Mouse (Mus musculus) midbrain, embryonic 15.5 days (tissue): ENCODE measurements around the gene Bfsp2. TPM values are rescaled to one million over a fixed set of nuclear protein-coding genes. Genes with fewer than 3 reads are reported as not detected.

Experiments
- ATAC-seq: fragments of 200-750 bp; cut with Nextera tagmentation; replicated peaks from 2 replicates; pipeline ENCODE4 v1.8.0; 2017; ENCODE audit warnings: moderate TSS enrichment
- H3K27ac ChIP-seq: fragments of 300-500 bp; sonication (generic); 2 replicates; pipeline ENCODE4 v1.5.1; 2015; ENCODE audit warnings: mild to moderate bottlenecking, inconsistent platforms
- H3K27me3 ChIP-seq: fragments of 300-500 bp; sonication (generic); replicated peaks from 2 replicates; pipeline ENCODE4 v1.6.1; 2015; ENCODE audit warnings: inconsistent platforms
- H3K36me3 ChIP-seq: fragments of 300-500 bp; sonication (generic); replicated peaks from 2 replicates; pipeline ENCODE4 v1.6.1; 2015; ENCODE audit warnings: inconsistent platforms
- H3K4me1 ChIP-seq: fragments of 300-500 bp; sonication (generic); 2 replicates; pipeline ENCODE4 v1.6.1; 2015; ENCODE audit warnings: inconsistent platforms
- H3K4me2 ChIP-seq: fragments of 300-500 bp; sonication (generic); 2 replicates; pipeline ENCODE4 v1.6.1; 2015; ENCODE audit warnings: inconsistent platforms, mild to moderate bottlenecking, moderate library complexity
- H3K4me3 ChIP-seq: fragments of 300-500 bp; sonication (generic); 2 replicates; pipeline ENCODE4 v1.5.1; 2015; ENCODE audit warnings: mild to moderate bottlenecking, inconsistent platforms
- H3K9ac ChIP-seq: fragments of 300-500 bp; sonication (generic); 2 replicates; pipeline ENCODE4 v1.6.1; 2015; ENCODE audit warnings: mild to moderate bottlenecking, inconsistent platforms
- H3K9me3 ChIP-seq: fragments of 300-500 bp; sonication (generic); 2 replicates; pipeline ENCODE4 v1.6.1; 2016; ENCODE audit warnings: inconsistent platforms
- WGBS: fragments of 180-500 bp; shearing (Covaris S2); methylation state at CpG from one replicate; pipeline ENCODE4 v1.1.7; 2015; ENCODE audit warnings: mixed read lengths; 5-methylcytosine and 5-hydroxymethylcytosine counted together
- polyA plus RNA-seq: library from polyadenylated mRNA; unstranded; fragments of >200 nt; fragmentation: Nextera tagmentation; extraction: Ambion mirVana; gene quantifications from 2 replicates; pipeline ENCODE4 v1.2.1, GENCODE M21; 2015

Gene Bfsp2
- polyA plus RNA-seq, 1 experiment from 2014 or later, result 2.3 TPM

DNA sequence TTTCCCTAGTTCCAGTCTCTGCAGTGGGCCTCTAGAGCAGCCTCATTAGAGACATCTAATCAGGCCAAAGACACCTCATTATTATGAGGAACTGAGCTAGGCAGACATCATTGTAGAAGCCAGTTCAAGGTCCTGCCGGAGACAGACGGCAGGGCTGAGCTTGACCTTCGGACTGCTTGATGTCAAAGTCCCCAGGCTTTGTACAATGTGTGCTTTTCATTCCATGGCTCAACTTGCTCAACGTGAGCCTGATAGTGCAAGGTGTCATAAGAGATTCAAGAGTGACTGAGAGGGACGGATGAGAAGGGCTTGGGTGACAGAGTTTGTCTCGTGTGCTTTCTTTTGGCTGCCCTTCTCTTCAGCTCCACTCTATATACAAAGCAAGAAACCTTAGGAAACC is 4.8 kb downstream of the Bfsp2 start:
- H3K27ac ChIP-seq, result no peak overlapping the region
- peaks cover 29% of the 10 kb centered on the region for H3K4me1 ChIP-seq
- H3K4me3 ChIP-seq, result no peak overlapping the region
- no peak for ATAC-seq
- WGBS, result 78% methylated on average over 6 of the region's 6 CpGs
- no peaks in the 10 kb centered on the region for H3K9me3 ChIP-seq
- H3K4me2 ChIP-seq, result no peak overlapping the region
- H3K36me3 ChIP-seq, result no peaks in the 10 kb centered on the region
- no peaks in the 10 kb centered on the region for H3K27me3 ChIP-seq
- no peak overlapping the region for H3K9ac ChIP-seq

GRCm38 (mm10) chr9:103473915-103474688 is 6.1 kb downstream of the Bfsp2 start:
- H3K27ac ChIP-seq, result peak overlapping the region; percentile 66
- no peak overlapping the region for H3K4me3 ChIP-seq
- no peaks in the 10 kb centered on the region for H3K27me3 ChIP-seq
- no peaks in the 10 kb centered on the region for H3K36me3 ChIP-seq
- H3K9me3 ChIP-seq, result no peaks in the 10 kb centered on the region
- peak; percentile 59 for ATAC-seq
- 9% methylated on average over 13 of the region's 13 CpGs for WGBS
- H3K4me2 ChIP-seq, result peak overlapping the region; percentile 0; the same call in 1 of the 2 replicates
- H3K4me1 ChIP-seq, result peaks cover 29% of the 10 kb centered on the region
- 0 out of 2 replicates have a peak overlapping the region, but pooled peaks have one; percentile 0 for H3K9ac ChIP-seq

- H3K4me1 ChIP-seq, result peaks cover 29% of the 10 kb centered on the region
- WGBS, result 12% methylated on average over 11 of the region's 11 CpGs
- no peaks in the 10 kb centered on the region for H3K9me3 ChIP-seq
- H3K4me3 ChIP-seq, result no peak overlapping the region
- no peak for ATAC-seq
- H3K27me3 ChIP-seq, result no peaks in the 10 kb centered on the region
- H3K9ac ChIP-seq, result no peak overlapping the region
- no peaks in the 10 kb centered on the region for H3K36me3 ChIP-seq
- 0 out of 2 replicates have a peak overlapping the region, but pooled peaks have one; percentile 1 for H3K27ac ChIP-seq
- H3K4me2 ChIP-seq, result peak overlapping the region; percentile 23; the same call in 1 of the 2 replicates
Observed at GRCm38 (mm10) chr9:103471784-103472183, 8.4 kb downstream of the Bfsp2 start.

GRCm38 (mm10) chr9:103469516-103469915 is 10.7 kb downstream of the Bfsp2 start:
- 75% methylated on average over 5 of the region's 5 CpGs for WGBS
- Histone ChIP-seq H3K27ac (no peak overlapping the region), H3K4me3 (no peak overlapping the region), H3K9ac (no peak overlapping the region), H3K27me3 (no peaks in the 10 kb centered on the region), H3K36me3 (no peaks in the 10 kb centered on the region), H3K4me1 (peaks cover 35% of the 10 kb centered on the region), H3K9me3 (no peaks in the 10 kb centered on the region), H3K4me2 (no peak overlapping the region)
- ATAC-seq, result no peak

DNA sequence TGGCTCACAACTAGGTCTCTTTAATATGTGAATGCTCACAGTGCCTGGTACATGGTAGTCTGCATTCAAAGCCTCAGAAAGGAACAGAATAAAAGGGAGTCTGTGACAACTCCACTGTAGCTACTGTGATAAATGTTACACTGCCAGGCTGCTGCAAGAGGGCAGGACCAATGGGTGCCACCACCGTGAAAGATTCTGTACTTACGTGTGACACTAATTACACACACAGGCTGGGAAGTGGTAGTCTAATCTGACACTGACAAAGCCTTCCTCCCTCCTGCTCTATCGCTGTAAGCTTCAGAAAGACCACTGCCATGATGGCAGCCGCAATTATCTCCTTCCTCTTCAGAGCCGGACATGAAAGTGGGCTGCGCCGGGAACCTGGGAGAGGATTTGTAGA is 11.3 kb downstream of the Bfsp2 start:
- ATAC-seq, result no peak
- peaks cover 29% of the 10 kb centered on the region for H3K4me1 ChIP-seq
- no peak overlapping the region for H3K27ac ChIP-seq
- H3K4me2 ChIP-seq, result no peak overlapping the region
- H3K4me3 ChIP-seq, result no peak overlapping the region
- no peaks in the 10 kb centered on the region for H3K9me3 ChIP-seq
- no peak overlapping the region for H3K9ac ChIP-seq
- WGBS, result 75% methylated on average over 7 of the region's 7 CpGs
- no peaks in the 10 kb centered on the region for H3K36me3 ChIP-seq
- no peaks in the 10 kb centered on the region for H3K27me3 ChIP-seq

- H3K27ac ChIP-seq, result peak overlapping the region; percentile 76
- H3K9me3 ChIP-seq, result no peaks in the 10 kb centered on the region
- no peak overlapping the region for H3K9ac ChIP-seq
- 0 out of 2 replicates have a peak overlapping the region, but pooled peaks have one; percentile 5 for H3K4me2 ChIP-seq
- peaks cover 15% of the 10 kb centered on the region for H3K4me1 ChIP-seq
- peak; percentile 85 for ATAC-seq
- H3K36me3 ChIP-seq, result no peaks in the 10 kb centered on the region
- 10% methylated on average over 13 of the region's 13 CpGs for WGBS
- H3K4me3 ChIP-seq, result no peak overlapping the region
- no peaks in the 10 kb centered on the region for H3K27me3 ChIP-seq
Observed at GRCm38 (mm10) chr9:103465711-103466220, 14.5 kb downstream of the Bfsp2 start.

DNA sequence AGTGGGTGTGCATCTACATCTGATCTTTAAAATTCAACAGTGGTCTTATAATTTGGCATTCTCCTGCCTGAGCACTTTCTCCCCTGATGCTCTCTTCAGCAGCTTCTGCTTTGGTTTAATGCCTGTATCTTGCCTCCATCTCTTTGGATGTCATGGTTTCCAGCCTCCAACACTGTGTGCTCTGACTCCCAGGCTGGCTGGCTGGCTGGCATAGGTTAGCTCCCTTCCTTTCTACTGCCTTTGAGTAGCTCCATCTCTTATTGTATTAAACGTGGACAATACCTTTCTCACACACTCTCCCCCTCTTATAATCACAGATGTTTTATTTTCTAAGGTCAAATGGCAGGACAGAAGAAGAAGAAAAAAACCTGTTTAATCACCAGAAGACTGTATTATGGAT is 14.9 kb downstream of the Bfsp2 start:
- 8% methylated on average over 1 of the region's 1 CpGs for WGBS

GRCm38 (mm10) chr9:103463833-103464232 is 16.4 kb downstream of the Bfsp2 start:
- no peaks in the 10 kb centered on the region for H3K27me3 ChIP-seq
- 63% methylated on average over 6 of the region's 6 CpGs for WGBS
- no peak overlapping the region for H3K4me3 ChIP-seq

More for the DNA sequence above, 14.9 kb downstream of the Bfsp2 start:
- Histone ChIP-seq H3K4me3 (no peak overlapping the region), H3K4me2 (0 out of 2 replicates have a peak overlapping the region, but pooled peaks have one; percentile 5), H3K27ac (peak overlapping the region; percentile 76), H3K9me3 (no peaks in the 10 kb centered on the region), H3K9ac (no peak overlapping the region), H3K27me3 (no peaks in the 10 kb centered on the region), H3K4me1 (peaks cover 12% of the 10 kb centered on the region), H3K36me3 (no peaks in the 10 kb centered on the region)
- peak; percentile 72; the same call in 1 of the 2 replicates for ATAC-seq

GRCm38 (mm10) chr9:103459839-103460238 is 20.4 kb downstream of the Bfsp2 start:
- Histone ChIP-seq H3K27me3 (no peaks in the 10 kb centered on the region), H3K36me3 (no peaks in the 10 kb centered on the region), H3K9me3 (no peaks in the 10 kb centered on the region), H3K27ac (no peak overlapping the region), H3K4me1 (no peaks in the 10 kb centered on the region), H3K4me3 (no peak overlapping the region), H3K9ac (no peak overlapping the region), H3K4me2 (no peak overlapping the region)
- 59% methylated on average over 2 of the region's 2 CpGs for WGBS
- no peak for ATAC-seq

More at GRCm38 (mm10) chr9:103463833-103464232, 16.4 kb downstream of the Bfsp2 start:
- H3K4me2 ChIP-seq, result no peak overlapping the region
- no peak for ATAC-seq
- H3K9me3 ChIP-seq, result no peaks in the 10 kb centered on the region
- no peak overlapping the region for H3K27ac ChIP-seq
- no peak overlapping the region for H3K9ac ChIP-seq
- H3K36me3 ChIP-seq, result no peaks in the 10 kb centered on the region
- peaks cover 12% of the 10 kb centered on the region for H3K4me1 ChIP-seq

DNA sequence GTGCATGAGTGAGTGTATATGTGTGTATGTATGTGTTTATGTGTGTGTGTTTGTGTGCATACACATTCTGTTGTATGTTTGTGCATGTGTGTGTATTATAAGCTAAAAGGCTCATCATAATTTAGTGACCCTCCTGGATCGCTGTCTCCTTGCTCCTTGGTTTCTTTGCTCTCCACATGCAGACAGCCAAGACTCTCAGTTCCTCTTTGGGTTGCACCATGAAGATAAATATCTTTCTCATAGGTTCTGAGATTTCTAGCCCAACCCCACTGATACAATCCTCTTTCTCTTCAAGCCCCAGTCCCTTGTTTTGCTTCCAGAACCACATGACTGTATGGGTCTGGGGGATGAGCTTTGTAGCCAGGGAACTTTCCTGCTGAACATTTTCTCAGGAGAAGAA is 20.9 kb downstream of the Bfsp2 start:
- no peaks in the 10 kb centered on the region for H3K27me3 ChIP-seq
- H3K4me2 ChIP-seq, result no peak overlapping the region
- H3K27ac ChIP-seq, result no peak overlapping the region
- H3K4me3 ChIP-seq, result no peak overlapping the region
- no peaks in the 10 kb centered on the region for H3K4me1 ChIP-seq
- H3K9me3 ChIP-seq, result no peaks in the 10 kb centered on the region
- no peaks in the 10 kb centered on the region for H3K36me3 ChIP-seq
- 97% methylated on average over 1 of the region's 1 CpGs for WGBS
- no peak for ATAC-seq
- no peak overlapping the region for H3K9ac ChIP-seq

DNA sequence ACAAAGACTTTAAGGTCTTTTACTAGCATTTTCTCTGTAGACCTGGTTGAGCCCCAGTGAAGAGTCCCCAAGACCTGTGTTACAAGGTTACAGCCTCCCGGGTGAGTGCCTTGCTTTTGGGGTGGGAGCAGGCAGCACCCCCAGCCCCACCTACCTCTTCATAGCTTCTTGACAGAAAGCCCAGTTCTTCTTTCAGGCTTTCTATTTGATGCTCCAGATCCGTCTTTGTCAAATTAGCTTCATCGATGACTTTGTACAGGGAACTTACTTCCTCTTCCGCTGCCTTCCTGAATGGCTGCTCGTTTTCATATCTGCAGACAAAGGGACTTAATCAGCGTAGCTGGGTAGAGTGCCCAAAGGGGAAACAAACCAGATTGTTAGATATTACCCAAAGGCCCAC is 30.6 kb downstream of the Bfsp2 start:
- 65% methylated on average over 6 of the region's 6 CpGs for WGBS

GRCm38 (mm10) chr9:103449092-103449491 is 31.1 kb downstream of the Bfsp2 start:
- no peaks in the 10 kb centered on the region for H3K36me3 ChIP-seq
- H3K27ac ChIP-seq, result no peak overlapping the region
- no peaks in the 10 kb centered on the region for H3K9me3 ChIP-seq
- no peak overlapping the region for H3K4me3 ChIP-seq
- H3K4me2 ChIP-seq, result no peak overlapping the region
- H3K9ac ChIP-seq, result no peak overlapping the region
- ATAC-seq, result no peak
- peaks cover 6% of the 10 kb centered on the region for H3K4me1 ChIP-seq
- WGBS, result 88% methylated on average over 7 of the region's 7 CpGs
- H3K27me3 ChIP-seq, result no peaks in the 10 kb centered on the region

More for the DNA sequence above, 30.6 kb downstream of the Bfsp2 start:
- Histone ChIP-seq H3K4me2 (no peak overlapping the region), H3K27me3 (no peaks in the 10 kb centered on the region), H3K4me1 (peaks cover 2% of the 10 kb centered on the region; the same call in 1 of the 2 replicates), H3K27ac (no peak overlapping the region), H3K9ac (no peak overlapping the region), H3K9me3 (no peaks in the 10 kb centered on the region), H3K36me3 (no peaks in the 10 kb centered on the region), H3K4me3 (no peak overlapping the region)
- ATAC-seq, result no peak
